Mouse (Mus musculus) yolk sac, embryonic 10.5 days (tissue): ENCODE results near the gene Arid2.
"Not testable (repeated sequence)": the region's sequence is repeated elsewhere in the genome, so short reads cannot be mapped to it uniquely, and the experiment has no call there.

Experiments
- DNase-seq: peaks from one replicate; pipeline ENCODE4 v3.0.0-alpha.2; 2017; ENCODE audit warnings: low spot score

Arid2 gene

GRCm38 (mm10) chr15:96287369-96287975, at the start of gene Arid2:
TSS of gene Arid2 (plus strand) at chr15:96287518.
- peak; percentile 86 for DNase-seq

DNA sequence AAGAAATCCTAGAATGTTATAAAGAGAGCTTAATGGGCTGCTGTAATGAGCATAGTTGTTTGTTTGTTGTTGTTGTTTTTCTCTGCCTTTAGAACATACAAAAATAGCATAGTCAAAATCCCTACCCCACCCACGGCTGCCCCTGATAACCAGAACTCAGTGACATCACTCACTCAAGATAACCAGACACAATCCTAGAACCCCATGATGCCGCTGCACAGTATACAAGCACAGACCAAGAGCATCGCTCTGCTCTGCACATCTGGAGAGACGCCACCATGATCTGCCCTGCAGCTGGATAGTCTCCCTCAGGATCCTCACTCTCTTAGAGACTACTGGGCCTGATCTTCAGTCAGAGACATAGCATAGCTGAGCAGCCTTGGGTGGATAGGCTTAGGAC, 49.2 kb upstream of the Arid2 start:
- DNase-seq: no peak

DNA sequence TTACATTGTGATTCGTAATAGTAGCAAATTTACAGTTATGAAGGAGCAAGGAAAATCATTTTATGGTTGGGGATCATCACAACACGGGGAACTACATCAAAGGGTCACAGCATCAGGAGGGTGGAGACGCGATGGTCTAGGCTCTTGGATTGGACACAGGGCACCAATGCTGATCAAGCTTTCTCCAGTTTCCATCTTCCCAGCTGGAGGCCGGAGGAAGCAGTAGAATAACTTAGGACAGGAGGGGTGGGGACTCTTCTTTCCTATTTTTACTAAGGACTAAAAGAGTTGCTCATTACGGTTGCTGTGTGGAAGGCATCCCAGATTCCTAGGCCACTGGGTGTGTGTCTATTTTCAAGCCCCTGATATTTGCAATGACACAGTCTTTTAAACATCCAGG, 43.1 kb upstream of the Arid2 start:
- DNase-seq: no peak

DNA sequence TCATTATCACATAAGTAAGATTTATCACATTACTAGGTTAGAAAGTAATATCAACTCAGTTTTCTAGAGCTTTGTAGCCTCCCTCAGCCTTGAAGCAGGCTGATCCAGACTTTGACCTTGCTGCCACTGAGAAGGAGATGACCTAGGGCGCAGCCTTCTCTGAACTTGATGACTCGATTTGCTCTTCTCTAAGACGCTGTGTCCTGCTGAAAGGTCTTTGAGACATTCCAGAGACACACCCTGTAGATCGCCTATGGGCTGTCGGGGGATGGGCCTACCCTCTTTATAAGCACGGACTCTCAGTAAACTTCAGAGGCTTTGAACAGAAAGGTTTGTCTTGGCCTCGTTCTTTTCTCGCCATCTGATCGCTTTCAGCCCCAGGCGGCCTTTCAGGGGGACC, 42.6 kb upstream of the Arid2 start:
- DNase-seq: not testable (repeated sequence)

- peak; percentile 26 for DNase-seq
These were observed 33.5 kb upstream of the Arid2 start for GRCm38 (mm10) chr15:96253827-96254226.

- no peak for DNase-seq
These were observed 33.0 kb upstream of the Arid2 start for GRCm38 (mm10) chr15:96254356-96254755.

GRCm38 (mm10) chr15:96257781-96258180, 29.5 kb upstream of the Arid2 start:
- DNase-seq: no peak

DNA sequence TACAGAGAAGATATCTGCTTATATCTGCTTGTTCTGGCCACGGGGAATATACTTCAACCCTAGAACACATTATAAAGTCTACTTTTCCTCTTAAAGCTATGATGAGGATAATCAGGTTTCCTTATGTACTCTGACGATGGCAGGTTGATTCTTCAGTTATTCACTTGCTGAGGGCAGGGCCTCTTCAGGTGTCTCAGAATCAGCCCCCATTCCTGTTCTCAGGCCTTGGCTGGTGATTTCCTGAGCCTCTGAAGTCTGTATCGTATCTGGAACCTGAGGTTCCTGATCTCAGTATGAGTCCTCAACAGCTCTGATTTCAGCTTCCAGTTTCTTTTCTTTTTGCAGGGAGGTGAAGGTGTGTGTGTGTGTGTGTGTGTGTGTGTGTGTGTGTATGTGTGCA, 22.7 kb upstream of the Arid2 start:
- no peak for DNase-seq

DNA sequence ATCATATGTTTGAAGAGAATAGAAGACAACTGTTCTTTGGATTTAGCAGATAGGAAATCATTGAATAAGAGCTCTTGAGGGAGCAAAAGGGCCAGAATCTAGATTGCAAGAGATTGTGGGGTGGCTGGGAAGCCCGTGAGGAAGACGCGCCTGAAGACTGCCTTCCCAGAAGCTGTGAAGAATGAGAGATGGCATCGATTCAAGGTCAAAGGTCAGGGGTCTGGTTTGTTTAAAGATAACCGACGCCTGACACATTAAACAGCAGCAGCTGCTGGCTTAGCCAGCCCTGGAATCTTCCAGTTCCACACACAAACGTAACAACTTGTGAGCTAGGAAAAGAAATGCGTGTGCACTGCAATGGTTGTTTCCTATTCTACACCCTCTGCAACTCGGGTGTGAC, 19.4 kb upstream of the Arid2 start:
- peak; percentile 52 for DNase-seq

DNA sequence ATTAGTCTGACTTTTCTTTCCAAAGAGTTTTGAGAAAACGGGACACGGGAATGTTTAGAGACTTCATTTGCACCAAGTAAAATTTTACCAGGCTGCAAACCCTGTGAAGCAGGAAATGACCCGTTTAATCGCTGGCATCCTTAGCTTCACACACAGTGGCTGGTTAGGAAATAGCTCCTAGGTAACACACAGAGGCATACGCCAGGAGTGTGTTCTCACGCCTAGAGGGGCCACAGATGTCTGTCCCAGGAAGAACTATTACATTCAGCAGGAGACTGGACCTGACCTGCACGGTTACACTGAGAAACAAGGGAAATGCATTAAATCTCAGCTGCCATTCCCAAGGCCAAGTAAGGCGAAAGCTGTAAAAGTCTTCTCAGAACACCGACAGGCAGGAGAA, 18.7 kb upstream of the Arid2 start:
- DNase-seq: no peak

GRCm38 (mm10) chr15:96269402-96269801, 17.9 kb upstream of the Arid2 start:
- DNase-seq: no peak

GRCm38 (mm10) chr15:96270272-96270880, 16.9 kb upstream of the Arid2 start:
- DNase-seq: no peak

- no peak for DNase-seq
These were observed 15.0 kb upstream of the Arid2 start for GRCm38 (mm10) chr15:96272356-96272755.

DNA sequence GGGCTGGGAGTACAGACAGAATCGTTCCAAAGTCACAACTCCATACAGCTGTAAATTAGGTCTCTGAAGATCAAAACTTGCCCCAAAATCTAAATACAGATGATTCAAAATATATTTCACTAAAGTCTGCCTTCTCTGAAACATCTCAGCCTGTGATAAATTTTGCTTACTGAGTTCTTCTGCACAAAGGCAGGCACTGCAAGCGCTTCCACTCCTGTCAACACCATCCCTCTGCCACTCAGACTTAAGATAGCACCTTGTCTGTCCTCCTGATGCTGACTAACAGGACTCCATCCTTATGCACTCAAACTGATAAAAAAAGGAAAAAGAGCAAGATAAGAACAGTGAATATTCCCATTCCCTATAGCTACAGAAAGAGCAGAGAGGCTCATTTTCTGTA, 13.0 kb upstream of the Arid2 start:
- no peak for DNase-seq

- DNase-seq: no peak
These were observed 12.1 kb upstream of the Arid2 start for GRCm38 (mm10) chr15:96275198-96275597.

GRCm38 (mm10) chr15:96275810-96276493, 11.4 kb upstream of the Arid2 start:
- no peak for DNase-seq

DNA sequence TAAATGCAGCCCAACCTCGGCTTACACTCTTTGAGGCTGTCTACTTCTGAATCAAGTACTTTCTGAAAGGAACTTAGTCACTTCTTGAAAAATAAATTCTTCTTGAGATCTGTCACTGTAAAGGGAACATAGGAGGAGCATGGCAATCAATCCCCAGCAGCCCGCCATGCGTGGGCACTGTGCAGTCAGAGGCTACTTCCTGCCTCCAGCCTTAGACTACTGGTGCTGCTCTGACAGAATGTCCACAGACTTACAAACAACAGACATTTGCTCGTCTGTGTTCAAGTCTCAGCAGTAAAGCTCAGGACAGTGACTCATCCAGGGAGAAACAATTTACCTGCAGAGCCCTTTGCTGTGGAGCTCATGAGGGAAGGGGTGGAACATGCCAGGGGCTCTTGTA, 10.3 kb upstream of the Arid2 start:
- no peak for DNase-seq

DNA sequence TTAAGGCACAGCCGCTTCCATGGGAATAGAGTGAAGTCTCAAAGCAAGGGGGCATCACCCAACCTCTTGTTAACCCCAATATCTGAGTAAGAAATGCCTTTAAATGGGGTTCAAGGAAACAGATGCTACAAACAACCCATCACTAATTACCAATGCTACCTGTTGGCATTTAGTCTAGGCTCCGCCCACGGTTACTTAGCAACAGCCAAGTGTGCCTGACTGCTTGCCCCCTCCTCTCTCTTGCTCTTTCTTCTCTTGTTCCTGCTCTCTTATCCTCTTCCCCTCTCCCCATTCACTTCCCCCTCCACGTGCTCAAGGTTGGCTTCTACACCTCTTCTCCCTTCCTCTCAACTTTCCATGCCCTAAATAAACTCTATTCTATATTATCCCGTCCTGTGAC, 6.1 kb upstream of the Arid2 start:
- DNase-seq: no peak

DNA sequence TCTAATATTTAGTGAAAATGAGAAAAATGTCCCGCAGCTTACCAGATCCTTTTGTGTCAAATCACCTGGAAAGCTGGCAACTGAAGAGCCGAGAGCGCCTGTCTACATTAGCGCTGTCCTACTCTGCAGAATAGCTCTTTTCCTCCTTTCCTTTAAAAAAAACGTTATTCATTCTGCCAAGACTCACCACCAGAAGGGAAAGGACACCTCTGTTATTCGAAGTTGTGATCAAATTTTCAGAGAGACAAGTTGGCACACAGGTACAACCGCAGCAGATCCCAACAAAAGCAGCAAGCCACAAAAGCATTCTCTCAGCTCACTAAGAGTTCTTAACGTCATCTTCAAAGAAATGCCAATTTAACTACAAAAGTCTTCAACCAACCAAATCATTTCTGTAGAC, 4.2 kb upstream of the Arid2 start:
- DNase-seq: no peak

DNA sequence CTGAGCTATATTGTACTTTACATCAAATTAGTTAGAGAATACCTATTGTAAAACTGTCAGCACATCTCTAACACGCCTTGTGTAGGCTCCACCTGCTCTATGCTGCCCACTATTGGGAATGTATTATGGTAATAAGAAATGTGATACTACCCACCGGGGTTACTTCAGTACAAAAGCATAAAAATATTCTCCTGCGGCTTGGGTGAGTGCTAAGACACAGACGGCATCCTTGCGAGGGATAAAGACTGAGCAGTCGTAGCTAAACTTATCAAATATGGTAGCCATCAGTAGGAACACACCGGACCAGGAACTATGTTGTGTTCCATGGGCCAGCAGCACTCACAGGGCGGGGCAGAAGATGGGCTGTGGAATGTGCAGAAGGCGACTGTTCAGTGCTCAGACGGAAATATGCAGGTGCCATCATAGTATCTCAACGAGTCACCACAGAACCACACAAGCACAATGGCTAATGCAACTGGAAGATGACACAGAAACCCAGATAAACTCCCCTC, 3.3 kb upstream of the Arid2 start:
- peak; percentile 51 for DNase-seq

DNA sequence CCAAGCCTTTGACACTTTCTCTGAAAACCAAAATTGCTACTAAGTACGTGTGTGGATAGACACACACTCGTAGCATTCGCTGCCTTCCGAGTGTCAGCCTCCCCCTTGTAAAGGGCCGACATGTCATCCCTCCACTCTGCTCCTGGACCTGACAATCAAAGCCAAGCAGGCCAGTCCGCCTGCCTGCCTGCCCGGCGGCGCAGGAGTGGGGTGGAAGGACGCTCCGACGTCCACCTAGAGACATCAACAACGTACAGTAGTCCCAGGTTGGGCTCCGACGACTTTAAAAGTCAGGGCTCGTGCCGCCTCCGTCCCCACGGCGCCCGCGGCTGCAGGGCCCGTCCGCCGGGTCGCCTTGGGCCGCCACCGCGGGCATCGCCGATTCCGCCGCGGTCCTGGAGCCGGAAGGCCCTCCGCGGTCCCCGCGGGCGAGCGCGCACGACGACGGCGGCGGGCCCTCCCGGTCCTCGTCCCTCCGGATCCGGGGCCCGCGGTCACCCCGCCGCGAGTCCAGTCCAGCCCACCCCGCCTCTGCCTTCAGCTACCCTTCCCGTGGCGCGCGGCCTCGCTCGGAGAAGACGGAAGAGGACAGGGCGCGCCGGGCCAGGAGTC, 2.5 kb upstream of the Arid2 start:
- no peak for DNase-seq

- peak; percentile 92 for DNase-seq
These were observed 1.8 kb upstream of the Arid2 start for GRCm38 (mm10) chr15:96285323-96286014.
